Mouse (Mus musculus): Measurements from ENCODE around the gene Duxf3.
A peak's percentile ranks its signal among the peaks of the same experiment; 100 is the strongest.
"Not testable (repeated sequence)": the region's sequence is repeated elsewhere in the genome, so short reads cannot be mapped to it uniquely, and the experiment has no call there.

The Duxf3 gene

GRCm38 (mm10) chr10:58232641-58232969 is at the start of gene Duxf3:
Gene Duxf3, minus strand, starts transcription at chr10:58232675.
- not testable (repeated sequence) for DNase-seq

DNA sequence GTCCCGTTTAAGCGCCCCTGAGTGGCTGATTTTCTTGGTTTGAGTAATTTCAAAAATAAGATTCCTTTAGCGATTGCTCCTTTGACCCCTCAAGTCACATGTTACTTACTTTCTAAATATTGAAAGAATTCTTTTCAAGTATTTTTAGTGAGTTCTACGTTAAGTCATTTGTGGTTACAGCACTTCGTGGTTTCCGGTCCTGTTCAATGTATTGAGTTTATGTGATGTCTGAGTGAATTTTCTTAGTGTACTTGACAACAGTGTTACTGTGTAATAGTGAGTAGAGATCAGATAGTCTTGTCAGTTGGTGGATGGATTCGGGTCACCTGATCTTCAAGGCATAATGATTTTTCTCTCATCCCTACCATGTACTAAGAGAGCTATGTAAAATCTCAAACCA is 49.8 kb upstream of the Duxf3 start:
- DNase-seq, result no peak

- DNase-seq, result no peak
Observed at GRCm38 (mm10) chr10:58258466-58258865, 26.0 kb upstream of the Duxf3 start.

DNA sequence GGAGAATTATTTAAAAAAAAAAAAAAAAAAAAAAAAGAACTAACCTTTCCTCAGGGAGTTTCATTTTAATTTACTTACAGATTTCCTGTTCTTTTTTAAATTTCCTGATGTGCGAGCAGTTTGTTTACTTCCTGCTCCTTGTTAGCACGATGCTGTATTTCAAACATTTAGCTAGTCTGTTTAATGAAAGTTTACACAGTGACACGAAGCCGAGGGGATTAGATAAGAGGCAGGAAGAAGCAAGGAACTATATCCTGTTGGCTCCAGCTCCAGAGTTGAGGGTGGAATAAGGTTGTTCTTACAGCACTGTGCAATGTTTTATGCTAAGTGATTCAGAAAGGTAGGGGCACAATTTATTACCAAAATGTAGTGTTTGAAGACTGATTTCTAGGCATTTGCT is 23.5 kb upstream of the Duxf3 start:
- no peak for DNase-seq

DNA sequence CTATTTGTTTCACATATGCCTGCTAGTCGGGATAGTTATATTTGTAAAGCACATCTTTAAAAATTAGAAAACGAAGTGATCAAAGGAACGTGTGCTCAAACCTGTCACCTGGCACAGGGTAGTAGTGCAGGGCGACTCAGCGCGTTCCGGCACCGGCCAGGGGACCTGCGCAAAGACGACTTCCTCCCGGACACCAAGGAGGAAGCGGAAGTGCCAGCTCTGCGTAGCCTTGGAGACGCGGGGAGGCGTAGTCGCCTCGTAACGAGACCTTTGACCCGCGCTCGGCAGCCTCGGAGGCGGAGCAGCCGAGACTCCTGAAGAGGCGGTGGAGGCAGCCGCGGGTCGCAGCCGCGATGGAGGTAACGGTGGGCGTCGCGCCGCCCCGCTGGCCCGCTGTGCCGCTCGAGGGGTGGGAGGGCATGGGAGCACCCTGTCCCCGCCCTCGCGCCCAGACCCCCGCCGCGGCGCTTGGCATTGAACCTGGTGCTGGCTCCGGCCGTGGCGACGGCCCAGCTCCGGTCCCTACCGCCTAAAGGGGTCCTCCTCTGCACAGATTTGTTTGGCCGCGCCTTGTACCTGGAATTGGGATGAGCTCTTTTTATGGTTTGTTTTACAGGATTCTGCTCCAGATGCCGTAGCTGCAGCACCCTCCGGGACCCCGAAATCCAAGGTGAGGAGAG is 22.9 kb upstream of the Duxf3 start, which contains the start of gene Gcc2:
TSS of gene Gcc2 (plus strand) at position 285 of the 680 bp plus-strand sequence.
- peak; percentile 92 to 95 for DNase-seq

GRCm38 (mm10) chr10:58254635-58255175 is 22.2 kb upstream of the Duxf3 start:
- peak in 1 of 2 experiments; percentile 6 for DNase-seq

- no peak for DNase-seq
Observed at GRCm38 (mm10) chr10:58249535-58249934, 17.1 kb upstream of the Duxf3 start.

GRCm38 (mm10) chr10:58238984-58239740 is 6.7 kb upstream of the Duxf3 start:
- DNase-seq, result peak; percentile 31 to 51

DNA sequence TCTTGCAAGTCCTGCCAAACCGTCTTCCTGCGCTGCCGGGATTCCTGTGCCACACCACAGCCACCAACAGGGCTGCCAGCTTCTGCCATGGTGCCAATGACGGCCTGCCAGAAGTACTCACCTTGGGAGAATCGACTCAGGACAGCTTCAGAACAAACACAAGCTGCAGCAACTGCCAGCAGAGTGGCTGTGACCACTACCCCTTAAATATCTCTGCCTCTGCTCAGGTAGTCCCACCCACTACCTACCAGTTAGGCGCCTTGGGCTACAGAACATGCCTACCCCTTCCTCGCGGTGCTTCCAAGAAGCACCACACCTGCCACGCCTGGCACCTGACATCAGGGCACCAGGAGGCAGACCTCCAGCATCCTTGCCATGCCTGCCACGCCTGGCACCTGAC is 4.1 kb upstream of the Duxf3 start, which contains the start of gene Gm4981:
TSS of gene Gm4981 (minus strand) at position 89 of the 400 bp plus-strand sequence.
- no peak for DNase-seq

- DNase-seq, result not testable (repeated sequence)
Observed at GRCm38 (mm10) chr10:58234985-58235384, 2.5 kb upstream of the Duxf3 start.

DNA sequence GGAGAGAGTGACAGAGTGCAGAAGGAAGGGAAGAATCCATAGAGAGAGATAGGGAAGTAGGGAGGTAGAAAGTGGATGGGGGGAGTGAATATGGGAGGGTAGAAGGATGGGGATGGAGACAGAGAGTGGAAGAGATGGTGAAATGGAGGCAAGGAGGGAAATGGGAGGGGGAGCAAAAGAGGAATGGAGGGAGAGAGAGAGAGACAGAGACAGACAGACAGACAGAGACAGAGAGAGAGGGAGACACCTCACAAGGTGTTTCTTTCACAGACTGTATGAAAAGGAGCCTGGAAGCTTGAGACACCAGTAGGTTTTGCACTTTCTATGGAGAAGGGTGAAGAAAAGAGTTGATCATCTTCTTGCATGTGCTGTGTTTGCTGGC is 1.3 kb upstream of the Duxf3 start:
- not testable (repeated sequence) for DNase-seq

- not testable (repeated sequence) for DNase-seq
Observed at GRCm38 (mm10) chr10:58233054-58233739, 722 bp upstream of the Duxf3 start.

- peak; percentile 59 to 67 for DNase-seq
Observed at GRCm38 (mm10) chr10:58231779-58232640, 465 bp downstream of the Duxf3 start.

- DNase-seq, result peak in 1 of 2 experiments; percentile 42
Observed at GRCm38 (mm10) chr10:58231088-58231487, 1.4 kb downstream of the Duxf3 start.

- not testable (repeated sequence) for DNase-seq
Observed at GRCm38 (mm10) chr10:58230021-58230420, 2.5 kb downstream of the Duxf3 start.

DNA sequence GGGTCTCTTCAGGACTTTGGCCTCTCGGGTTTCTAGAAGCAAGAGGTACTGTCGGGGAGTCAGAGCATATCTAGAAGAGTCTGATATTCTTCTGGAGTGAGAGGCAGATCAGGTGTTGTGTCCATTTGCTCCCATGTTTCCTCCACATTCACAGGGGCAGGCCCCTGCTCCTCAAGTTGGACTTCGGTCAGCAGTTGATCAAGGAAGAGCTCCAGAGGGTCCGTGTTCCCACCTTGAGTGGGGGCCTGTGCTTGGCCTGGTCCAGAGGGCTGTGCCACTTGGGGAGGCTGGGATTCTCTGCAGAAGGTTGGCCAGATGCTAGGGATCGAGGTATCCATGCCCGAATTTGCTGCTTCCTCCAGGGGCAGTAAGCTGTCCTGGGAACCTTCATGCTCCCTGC is 4.7 kb downstream of the Duxf3 start:
- peak in 1 of 2 experiments; percentile 40 for DNase-seq

DNA sequence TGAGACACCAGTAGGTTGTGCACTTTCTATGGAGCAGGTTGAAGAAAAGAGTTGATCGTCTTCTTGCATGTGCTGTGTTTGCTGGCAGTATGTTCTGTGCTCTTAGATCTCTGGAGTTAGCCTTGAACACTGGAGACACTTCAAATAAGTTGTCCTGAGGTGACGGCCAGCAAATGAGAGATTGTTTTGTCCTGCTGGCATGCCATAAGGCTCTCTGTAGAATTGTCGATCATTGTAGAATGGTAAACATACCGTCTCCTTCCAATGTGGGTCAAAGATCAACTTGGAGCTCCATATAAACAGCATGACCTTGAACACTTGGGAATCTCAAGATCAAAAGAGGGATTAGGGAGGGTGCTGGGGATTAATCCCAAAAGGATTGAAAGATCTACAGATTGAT is 6.1 kb downstream of the Duxf3 start:
- not testable (repeated sequence) for DNase-seq

- peak in 1 of 2 experiments; percentile 37 for DNase-seq
Observed at GRCm38 (mm10) chr10:58224827-58225785, 7.4 kb downstream of the Duxf3 start, which contains the start of gene AW822073. Gene AW822073, minus strand, starts transcription at chr10:58224930.

- peak; percentile 56 to 62 for DNase-seq
Observed at GRCm38 (mm10) chr10:58223972-58224805, 8.3 kb downstream of the Duxf3 start.

GRCm38 (mm10) chr10:58223161-58223560 is 9.3 kb downstream of the Duxf3 start:
- DNase-seq, result not testable (repeated sequence)
